Mouse (Mus musculus) heart, embryonic 10.5 days (tissue): ENCODE measurements around the gene Colgalt1. TPM values are rescaled to one million over a fixed set of nuclear protein-coding genes. Genes with fewer than 3 reads are reported as not detected.

Experiments
- DNase-seq: peaks from one replicate; pipeline ENCODE4 v3.0.0-alpha.2; 2017; ENCODE audit warnings: low spot score
- H3K27ac ChIP-seq: fragments of 300-500 bp; sonication (generic); 2 replicates; pipeline ENCODE4 v1.5.1; 2016; ENCODE audit warnings: mild to moderate bottlenecking
- H3K27me3 ChIP-seq: fragments of 300-500 bp; sonication (generic); 2 replicates; pipeline ENCODE4 v1.6.1; 2016; ENCODE audit warnings: mild to moderate bottlenecking; ENCODE audit not compliant: poor library complexity, insufficient read depth, severe bottlenecking
- H3K36me3 ChIP-seq: fragments of 300-500 bp; sonication (generic); 2 replicates; pipeline ENCODE4 v1.6.1; 2016; ENCODE audit warnings: mild to moderate bottlenecking, moderate library complexity
- H3K4me1 ChIP-seq: fragments of 300-500 bp; sonication (generic); 2 replicates; pipeline ENCODE4 v1.6.1; 2016; ENCODE audit warnings: mild to moderate bottlenecking
- H3K4me3 ChIP-seq: fragments of 300-500 bp; sonication (generic); 2 replicates; pipeline ENCODE4 v1.5.1; 2016; ENCODE audit warnings: mild to moderate bottlenecking, moderate library complexity
- H3K9me3 ChIP-seq: fragments of 300-500 bp; sonication (generic); 2 replicates; pipeline ENCODE4 v1.6.1; 2016; ENCODE audit warnings: mild to moderate bottlenecking, moderate library complexity
- WGBS: fragments of 180-500 bp; shearing (Covaris S2); methylation state at CpG from one replicate; pipeline ENCODE4 v1.1.7; 2016; 5-methylcytosine and 5-hydroxymethylcytosine counted together
- polyA plus RNA-seq: library from polyadenylated mRNA; unstranded; fragments of >200 nt; fragmentation: Nextera tagmentation; extraction: Ambion mirVana; gene quantifications from 2 replicates; pipeline ENCODE4 v1.2.1, GENCODE M21; 2016

Gene Colgalt1
- polyA plus RNA-seq, 1 experiment from 2014 or later = 54.4 TPM

GRCm38 (mm10) chr8:71572847-71573633 lies 37.8 kb upstream of the Colgalt1 start:
- H3K4me3 ChIP-seq = no peak overlapping the region
- no peaks in the 10 kb centered on the region for H3K36me3 ChIP-seq
- WGBS = 74% methylated on average over 9 of the region's 9 CpGs
- peaks cover 35% of the 10 kb centered on the region for H3K4me1 ChIP-seq
- no peak overlapping the region for H3K27ac ChIP-seq
- H3K27me3 ChIP-seq = peaks cover 27% of the 10 kb centered on the region
- DNase-seq = no peak
- no peaks in the 10 kb centered on the region for H3K9me3 ChIP-seq

DNA sequence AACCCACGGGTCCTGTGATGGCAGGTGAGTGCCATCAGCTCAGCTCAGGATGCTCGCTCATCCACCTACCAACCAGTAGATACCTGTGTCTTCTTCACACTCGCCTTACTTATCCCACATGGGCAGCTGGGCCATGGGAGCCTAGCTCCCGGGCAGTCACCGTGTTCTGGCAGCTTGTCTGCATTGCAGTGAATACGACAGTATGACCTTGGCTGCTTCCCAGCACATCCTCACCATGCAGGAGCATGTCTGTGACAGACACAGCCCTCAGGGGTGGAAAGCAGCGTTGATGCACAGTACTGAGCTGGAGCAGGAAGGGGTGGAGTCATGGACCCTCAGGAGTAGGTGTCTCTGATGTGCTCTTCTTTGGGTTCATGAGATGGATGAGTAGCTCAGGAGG lies 36.4 kb upstream of the Colgalt1 start:
- WGBS = 72% methylated on average over 7 of the region's 7 CpGs
- peaks cover 20% of the 10 kb centered on the region for H3K27me3 ChIP-seq
- no peaks in the 10 kb centered on the region for H3K9me3 ChIP-seq
- DNase-seq = no peak
- H3K4me1 ChIP-seq = peaks cover 22% of the 10 kb centered on the region
- no peak overlapping the region for H3K4me3 ChIP-seq
- H3K36me3 ChIP-seq = no peaks in the 10 kb centered on the region
- H3K27ac ChIP-seq = no peak overlapping the region

DNA sequence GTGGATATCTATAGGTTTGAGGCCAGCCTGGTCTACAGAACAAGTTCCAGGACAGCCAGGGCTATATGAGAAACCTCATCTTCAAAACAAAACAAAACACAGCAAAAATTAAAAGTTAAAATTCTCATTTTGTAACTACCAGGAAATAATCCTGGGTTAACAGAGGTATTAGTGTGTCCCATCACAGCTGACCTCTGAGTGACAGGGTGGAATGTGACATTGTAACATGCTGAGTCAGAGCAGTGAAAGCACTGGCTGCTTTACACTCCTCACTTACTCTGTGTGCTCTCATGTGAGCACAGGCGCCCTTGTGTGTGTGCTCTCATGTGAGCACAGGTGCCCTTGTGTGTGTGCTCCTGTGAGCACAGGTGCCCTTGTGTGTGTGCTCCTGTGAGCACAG lies 35.8 kb upstream of the Colgalt1 start:
- Histone ChIP-seq H3K4me3 (no peak overlapping the region), H3K4me1 (peaks cover 16% of the 10 kb centered on the region)
- WGBS = 48% methylated on average over 1 of the region's 1 CpGs

GRCm38 (mm10) chr8:71577856-71578387 lies 32.9 kb upstream of the Colgalt1 start:
- Histone ChIP-seq H3K4me3 (no peak overlapping the region), H3K9me3 (no peaks in the 10 kb centered on the region), H3K27me3 (peaks cover 35% of the 10 kb centered on the region), H3K36me3 (peaks cover 13% of the 10 kb centered on the region; the same call in 1 of the 2 replicates), H3K27ac (no peak overlapping the region), H3K4me1 (0 out of 2 replicates have a peak, but pooled peaks cover 5% of the 10 kb centered on the region)
- WGBS = 55% methylated on average over 4 of the region's 4 CpGs
- DNase-seq = no peak

More for the DNA sequence above, 35.8 kb upstream of the Colgalt1 start:
- H3K9me3 ChIP-seq = no peaks in the 10 kb centered on the region
- no peak overlapping the region for H3K27ac ChIP-seq
- peaks cover 25% of the 10 kb centered on the region for H3K27me3 ChIP-seq
- peaks cover 1% of the 10 kb centered on the region; the same call in 1 of the 2 replicates for H3K36me3 ChIP-seq
- no peak for DNase-seq

DNA sequence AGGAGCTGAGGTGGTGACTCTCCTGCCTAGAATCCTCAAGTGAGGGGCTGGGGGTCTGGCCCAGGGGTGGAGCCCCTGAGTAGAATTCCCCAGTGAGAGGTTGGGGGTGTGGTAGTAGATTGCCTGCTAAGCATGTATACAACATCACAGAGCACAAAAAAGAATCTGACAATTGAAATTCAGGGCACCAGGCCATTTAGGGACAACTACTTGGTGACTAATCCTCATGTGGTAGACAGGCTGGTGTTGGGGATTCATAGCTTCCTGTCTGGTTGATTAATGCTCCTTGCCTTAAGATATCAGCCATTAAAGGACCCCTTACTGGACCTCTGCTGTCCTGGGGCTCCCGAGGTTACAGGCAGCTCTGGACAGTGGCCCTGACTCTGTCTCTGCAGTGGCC lies 31.8 kb upstream of the Colgalt1 start:
- no peaks in the 10 kb centered on the region for H3K9me3 ChIP-seq
- 67% methylated on average over 1 of the region's 1 CpGs for WGBS
- 0 out of 2 replicates have a peak, but pooled peaks cover 5% of the 10 kb centered on the region for H3K4me1 ChIP-seq

DNA sequence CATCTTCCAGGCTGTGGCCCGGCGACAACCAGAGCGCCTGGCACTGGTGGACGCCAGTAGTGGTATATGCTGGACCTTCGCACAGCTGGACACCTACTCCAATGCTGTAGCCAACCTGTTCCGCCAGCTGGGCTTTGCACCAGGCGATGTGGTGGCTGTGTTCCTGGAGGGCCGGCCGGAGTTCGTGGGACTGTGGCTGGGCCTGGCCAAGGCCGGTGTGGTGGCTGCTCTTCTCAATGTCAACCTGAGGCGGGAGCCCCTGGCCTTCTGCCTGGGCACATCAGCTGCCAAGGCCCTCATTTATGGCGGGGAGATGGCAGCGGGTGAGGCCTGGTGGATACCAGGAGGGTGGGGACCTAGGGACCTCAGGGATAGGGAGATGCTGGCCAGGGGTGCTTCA lies 31.3 kb upstream of the Colgalt1 start:
- H3K27me3 ChIP-seq = peaks cover 42% of the 10 kb centered on the region
- WGBS = 82% methylated on average over 14 of the region's 14 CpGs
- H3K27ac ChIP-seq = no peak overlapping the region
- no peaks in the 10 kb centered on the region for H3K9me3 ChIP-seq
- H3K4me1 ChIP-seq = 0 out of 2 replicates have a peak, but pooled peaks cover 2% of the 10 kb centered on the region
- no peak overlapping the region for H3K4me3 ChIP-seq
- no peak for DNase-seq
- peaks cover 20% of the 10 kb centered on the region; the same call in 1 of the 2 replicates for H3K36me3 ChIP-seq

More for the DNA sequence above, 31.8 kb upstream of the Colgalt1 start:
- Histone ChIP-seq H3K27me3 (peaks cover 37% of the 10 kb centered on the region), H3K27ac (no peak overlapping the region), H3K4me3 (no peak overlapping the region), H3K36me3 (peaks cover 15% of the 10 kb centered on the region; the same call in 1 of the 2 replicates)
- no peak for DNase-seq

GRCm38 (mm10) chr8:71580201-71580600 lies 30.6 kb upstream of the Colgalt1 start:
- DNase-seq = no peak
- H3K9me3 ChIP-seq = no peaks in the 10 kb centered on the region
- WGBS = 42% methylated on average over 9 of the region's 9 CpGs
- no peak overlapping the region for H3K4me3 ChIP-seq
- peaks cover 25% of the 10 kb centered on the region; the same call in 1 of the 2 replicates for H3K36me3 ChIP-seq
- no peak overlapping the region for H3K27ac ChIP-seq
- H3K4me1 ChIP-seq = no peaks in the 10 kb centered on the region
- H3K27me3 ChIP-seq = peaks cover 46% of the 10 kb centered on the region

GRCm38 (mm10) chr8:71586891-71587290 lies 23.9 kb upstream of the Colgalt1 start:
- peaks cover 7% of the 10 kb centered on the region for H3K4me1 ChIP-seq
- 70% methylated on average over 2 of the region's 2 CpGs for WGBS
- peaks cover 14% of the 10 kb centered on the region for H3K27me3 ChIP-seq
- H3K9me3 ChIP-seq = no peaks in the 10 kb centered on the region
- H3K27ac ChIP-seq = no peak overlapping the region
- DNase-seq = no peak
- H3K4me3 ChIP-seq = no peak overlapping the region
- peaks cover 17% of the 10 kb centered on the region; the same call in 1 of the 2 replicates for H3K36me3 ChIP-seq

- peaks cover 11% of the 10 kb centered on the region for H3K27me3 ChIP-seq
- H3K4me1 ChIP-seq = peaks cover 23% of the 10 kb centered on the region
- no peak overlapping the region for H3K27ac ChIP-seq
- H3K36me3 ChIP-seq = peaks cover 20% of the 10 kb centered on the region; the same call in 1 of the 2 replicates
- WGBS = 86% methylated on average over 3 of the region's 3 CpGs
- H3K9me3 ChIP-seq = no peaks in the 10 kb centered on the region
- no peak for DNase-seq
- no peak overlapping the region for H3K4me3 ChIP-seq
Measured at GRCm38 (mm10) chr8:71588762-71589161, 22.0 kb upstream of the Colgalt1 start.

GRCm38 (mm10) chr8:71591017-71591416 lies 19.8 kb upstream of the Colgalt1 start:
- H3K4me3 ChIP-seq = peak overlapping the region; percentile 87
- H3K9me3 ChIP-seq = no peaks in the 10 kb centered on the region
- WGBS = 26% methylated on average over 5 of the region's 5 CpGs
- peaks cover 31% of the 10 kb centered on the region for H3K4me1 ChIP-seq
- H3K36me3 ChIP-seq = peaks cover 14% of the 10 kb centered on the region; the same call in 1 of the 2 replicates
- H3K27me3 ChIP-seq = no peaks in the 10 kb centered on the region
- DNase-seq = no peak
- H3K27ac ChIP-seq = peak overlapping the region; percentile 96

GRCm38 (mm10) chr8:71591471-71592373 lies 19.1 kb upstream of the Colgalt1 start, which contains the start of gene Pgls:
Gene Pgls, plus strand, starts transcription at chr8:71592176.
- Histone ChIP-seq H3K4me3 (peak within 1 kb of the TSS; percentile 87), H3K27me3 (no peaks in the 10 kb centered on the region), H3K4me1 (peaks cover 35% of the 10 kb centered on the region), H3K36me3 (peaks cover 12% of the 10 kb centered on the region; the same call in 1 of the 2 replicates), H3K9me3 (no peaks in the 10 kb centered on the region), H3K27ac (peak within 1 kb of the TSS; percentile 96)
- peak; percentile 97 for DNase-seq
- 1% methylated on average over 71 of the region's 71 CpGs for WGBS

DNA sequence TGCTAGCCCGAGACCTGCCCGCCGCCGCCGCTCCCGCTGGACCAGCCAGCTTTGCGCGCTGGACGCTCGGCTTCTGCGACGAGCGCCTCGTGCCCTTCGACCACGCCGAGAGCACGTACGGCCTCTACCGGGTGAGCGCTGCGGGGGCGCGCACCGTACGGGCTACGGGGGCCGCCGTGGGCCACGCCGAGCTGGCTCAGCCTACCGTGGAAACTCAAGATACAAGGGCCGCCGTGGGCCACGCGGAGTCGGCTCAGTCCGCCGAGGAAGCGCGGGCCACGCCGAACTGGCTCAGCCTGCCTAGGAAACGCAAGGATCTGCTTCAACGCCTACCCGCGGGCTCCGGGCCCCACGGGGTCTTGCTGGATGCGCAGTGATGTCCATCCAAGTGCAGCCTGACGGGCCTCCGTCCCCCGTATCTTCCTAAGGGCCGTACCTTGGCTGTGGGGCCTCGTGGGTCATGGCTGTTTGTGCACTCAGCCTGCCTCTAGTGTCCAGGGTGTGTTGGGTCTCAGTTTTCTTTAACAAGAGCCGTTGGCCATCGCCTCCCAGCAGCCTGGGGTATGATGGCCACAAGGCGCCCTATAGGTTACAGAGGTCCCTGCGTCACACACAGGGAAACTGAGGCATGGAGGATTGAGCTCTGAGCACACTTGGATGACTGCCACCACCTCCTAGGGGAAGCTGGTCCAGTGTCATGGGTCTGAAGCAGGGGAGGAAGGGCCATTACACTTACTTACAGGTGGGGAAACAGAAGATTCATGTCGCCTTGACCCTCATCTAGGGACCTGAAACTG lies 18.2 kb upstream of the Colgalt1 start:
- Histone ChIP-seq H3K27me3 (no peaks in the 10 kb centered on the region), H3K27ac (peak overlapping the region; percentile 96), H3K4me1 (peaks cover 35% of the 10 kb centered on the region), H3K9me3 (no peaks in the 10 kb centered on the region), H3K36me3 (peaks cover 12% of the 10 kb centered on the region; the same call in 1 of the 2 replicates), H3K4me3 (peak overlapping the region; percentile 87)
- 6% methylated on average over 60 of the region's 60 CpGs for WGBS
- DNase-seq = peak; percentile 85
